Mouse (Mus musculus): ENCODE results near the gene Krtap13-1. TPM values are rescaled to one million over a fixed set of nuclear protein-coding genes. Genes with fewer than 3 reads are reported as not detected.

The Krtap13-1 gene
- polyA plus RNA-seq (2016; fragmentation: Nextera tagmentation; extraction: Ambion mirVana) = not detected in 2 replicates

DNA sequence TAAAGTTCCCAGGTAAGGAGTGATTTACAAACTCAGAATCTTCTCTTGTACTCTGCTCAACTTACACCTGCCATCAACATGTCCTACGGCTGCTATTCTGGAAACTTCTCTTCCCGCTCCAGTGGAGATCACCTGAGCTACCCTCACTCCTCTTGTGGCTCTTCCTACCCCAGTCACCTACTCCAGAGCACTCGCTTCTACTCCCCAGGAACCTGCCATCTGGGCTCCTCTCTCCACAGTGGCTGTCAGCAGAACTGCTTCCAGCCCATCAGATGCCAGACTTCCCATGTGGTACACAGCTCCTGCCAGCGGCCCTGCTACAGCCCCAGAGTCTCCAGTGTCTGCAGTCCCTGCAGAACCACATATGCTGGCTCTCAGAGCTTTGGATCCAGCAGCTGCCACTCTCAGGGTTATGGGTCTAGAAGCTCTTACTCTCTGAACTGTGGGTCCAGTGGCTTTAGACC is at the start of gene Krtap13-1:
Krtap13-1 (plus strand) TSS at position 51 of the 464 bp plus-strand sequence.
- H3K4me3 ChIP-seq = no peak within 1 kb of the TSS
- no peaks in the 10 kb centered on the region for H3K36me3 ChIP-seq (replicated peaks)
- H3K27ac ChIP-seq = no peak within 1 kb of the TSS
- no peak for DNase-seq (ENCODE audit: extremely low spot score, low spot score)
- H3K9me3 ChIP-seq = no peaks in the 10 kb centered on the region
- H3K4me1 ChIP-seq = no peaks in the 10 kb centered on the region
- no peaks in the 10 kb centered on the region for H3K27me3 ChIP-seq (ENCODE audit: poor library complexity, severe bottlenecking)
- WGBS = 88% methylated on average over 4 of the region's 4 CpGs

DNA sequence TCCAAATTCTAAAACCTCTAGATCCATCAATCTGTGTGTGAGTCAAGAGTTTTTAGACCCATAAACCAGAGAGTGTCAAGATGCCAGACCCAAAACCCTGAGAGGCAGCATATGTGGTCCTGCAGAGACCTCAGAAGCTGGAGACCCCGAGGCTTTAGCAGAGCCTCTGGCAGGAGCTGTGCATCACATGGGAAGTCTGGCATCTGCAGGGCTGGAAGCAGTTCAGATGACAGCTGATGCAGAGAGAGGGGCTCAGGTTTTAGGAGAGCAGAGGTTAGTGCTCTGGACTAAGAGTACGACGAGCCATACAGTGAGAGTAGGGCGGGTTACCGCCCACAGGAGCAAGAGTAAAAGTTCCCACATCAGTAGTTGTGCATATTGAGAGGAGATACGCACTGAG is 49.6 kb upstream of the Krtap13-1 start:
- peaks cover 3% of the 10 kb centered on the region; the same call in 1 of the 2 replicates for H3K4me1 ChIP-seq
- WGBS = 90% methylated on average over 6 of the region's 6 CpGs

DNA sequence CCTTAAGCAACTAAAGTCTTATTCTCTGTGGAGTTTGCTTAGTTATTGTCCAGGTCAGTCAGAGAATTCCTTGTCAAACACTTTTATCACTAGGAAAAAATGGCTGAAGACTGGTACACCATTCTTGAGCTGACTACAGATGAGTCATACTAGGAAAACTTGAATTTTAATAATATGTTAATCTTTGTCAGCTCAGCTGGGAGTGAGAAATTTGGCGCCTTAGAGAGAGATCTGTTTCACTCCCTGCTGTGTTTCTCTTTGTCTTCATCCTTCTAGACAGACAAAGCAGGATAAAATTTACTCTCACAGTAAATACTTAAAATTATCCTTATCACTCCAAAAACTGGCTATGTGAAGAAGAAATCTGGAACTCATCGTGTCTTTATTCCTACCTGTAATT is 47.4 kb upstream of the Krtap13-1 start:
- no peak overlapping the region for H3K4me3 ChIP-seq
- no peak for DNase-seq (ENCODE audit: extremely low spot score, low spot score)
- no peaks in the 10 kb centered on the region for H3K36me3 ChIP-seq (replicated peaks)
- WGBS = 50% methylated on average over 2 of the region's 2 CpGs
- H3K27ac ChIP-seq = no peak overlapping the region
- H3K27me3 ChIP-seq (ENCODE audit: poor library complexity, severe bottlenecking) = no peaks in the 10 kb centered on the region
- H3K4me1 ChIP-seq = peaks cover 3% of the 10 kb centered on the region; the same call in 1 of the 2 replicates
- no peaks in the 10 kb centered on the region for H3K9me3 ChIP-seq

More for the DNA sequence above, 49.6 kb upstream of the Krtap13-1 start:
- Histone ChIP-seq H3K27ac (no peak overlapping the region), H3K4me3 (no peak overlapping the region), H3K27me3 (ENCODE audit: poor library complexity, severe bottlenecking) (no peaks in the 10 kb centered on the region), H3K9me3 (no peaks in the 10 kb centered on the region), H3K36me3 (replicated peaks) (no peaks in the 10 kb centered on the region)
- no peak for DNase-seq (ENCODE audit: extremely low spot score, low spot score)

DNA sequence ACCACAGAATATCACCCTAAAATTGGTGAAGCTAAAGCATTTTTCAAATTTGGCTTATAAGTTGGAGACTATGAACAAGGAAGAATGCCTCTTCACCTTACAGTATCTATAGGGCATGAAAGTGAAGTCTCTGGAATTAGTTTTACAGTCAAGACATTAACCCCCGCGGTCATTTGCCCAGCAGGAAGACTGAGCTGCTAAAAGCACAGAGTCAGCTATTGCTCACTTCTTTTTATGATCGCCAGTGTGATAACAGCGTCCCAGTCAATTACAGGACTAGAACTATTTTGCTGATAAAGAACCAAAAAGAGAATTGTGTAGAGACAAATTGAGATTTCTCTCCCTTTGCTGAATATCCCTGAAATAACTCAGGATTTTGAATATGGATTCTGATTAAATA is 32.4 kb upstream of the Krtap13-1 start:
- Histone ChIP-seq H3K27ac (no peak overlapping the region), H3K27me3 (ENCODE audit: poor library complexity, severe bottlenecking) (no peaks in the 10 kb centered on the region), H3K9me3 (no peaks in the 10 kb centered on the region), H3K36me3 (replicated peaks) (no peaks in the 10 kb centered on the region), H3K4me3 (no peak overlapping the region), H3K4me1 (no peaks in the 10 kb centered on the region)
- 88% methylated on average over 4 of the region's 4 CpGs for WGBS
- no peak for DNase-seq (ENCODE audit: extremely low spot score, low spot score)

DNA sequence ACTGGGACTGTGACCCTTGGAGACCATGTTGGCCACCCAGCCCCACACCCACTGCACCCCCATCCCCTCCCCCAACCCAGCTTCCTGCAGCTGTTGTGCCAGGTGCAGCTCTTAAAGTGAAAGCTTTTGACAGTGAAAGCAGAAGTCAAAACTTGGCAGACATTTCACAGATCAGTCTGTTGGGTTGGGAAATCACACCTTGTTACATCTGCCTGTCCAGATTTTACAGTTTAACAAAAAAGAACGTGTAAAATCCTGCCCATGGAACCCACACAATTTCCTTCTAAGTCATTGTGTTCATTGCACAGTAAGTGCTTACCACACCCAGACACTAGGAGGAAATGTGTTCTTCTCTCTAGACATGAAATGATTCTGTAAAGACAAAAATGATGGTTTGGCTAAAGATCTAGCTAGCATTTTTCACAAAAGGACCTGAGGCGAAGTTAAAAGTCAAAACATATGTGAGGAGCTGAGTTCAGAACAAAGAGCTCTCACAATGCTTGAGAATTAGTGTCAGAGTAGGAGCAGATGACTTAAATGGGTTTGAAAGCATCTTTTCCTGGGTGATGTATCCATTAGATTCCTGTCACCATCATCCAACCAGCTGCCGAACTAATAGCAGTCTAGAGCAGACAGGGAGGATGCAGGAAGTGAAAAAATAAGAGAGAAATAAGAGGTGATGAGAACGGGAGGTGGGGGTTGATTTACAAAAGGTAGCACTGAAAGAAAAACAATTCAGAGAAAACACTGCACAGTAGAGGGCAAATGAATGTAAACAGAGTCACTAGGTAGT is 27.4 kb upstream of the Krtap13-1 start:
- no peak overlapping the region for H3K27ac ChIP-seq
- DNase-seq (ENCODE audit: extremely low spot score, low spot score) = no peak

DNA sequence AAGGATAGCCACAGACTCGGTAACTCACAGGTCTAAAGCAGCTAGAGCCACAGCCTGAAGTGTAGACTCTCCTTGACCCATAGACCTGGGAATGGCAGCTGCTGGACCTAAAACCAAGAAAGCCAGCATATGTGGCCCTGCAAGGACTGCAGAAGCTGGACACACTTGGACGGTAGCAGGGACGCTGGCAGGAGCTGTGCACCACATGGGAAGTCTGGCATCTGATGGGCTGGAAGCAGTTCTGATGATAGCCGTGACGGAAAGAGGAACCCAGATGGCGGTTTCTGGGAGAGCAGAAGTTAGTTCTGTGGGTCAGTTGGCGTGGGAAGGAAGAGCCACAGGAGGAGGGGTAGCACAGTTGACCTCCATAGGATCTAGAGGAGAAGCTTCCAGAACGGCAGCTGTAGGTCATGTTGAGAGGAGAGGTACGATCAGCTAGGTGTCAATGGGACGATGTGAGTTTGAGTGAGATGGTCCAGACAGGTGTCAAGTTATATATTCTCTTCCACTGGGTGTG is 21.1 kb upstream of the Krtap13-1 start, which contains the start of gene 2310061N02Rik:
2310061N02Rik (minus strand) TSS at position 467 of the 517 bp plus-strand sequence.
- Histone ChIP-seq H3K4me1 (no peaks in the 10 kb centered on the region), H3K27me3 (ENCODE audit: poor library complexity, severe bottlenecking) (no peaks in the 10 kb centered on the region), H3K27ac (no peak within 1 kb of the TSS), H3K9me3 (no peaks in the 10 kb centered on the region), H3K36me3 (replicated peaks) (no peaks in the 10 kb centered on the region), H3K4me3 (no peak within 1 kb of the TSS)
- no peak for DNase-seq (ENCODE audit: extremely low spot score, low spot score)
- WGBS = 93% methylated on average over 10 of the region's 10 CpGs

More for the DNA sequence above, 27.4 kb upstream of the Krtap13-1 start:
- H3K27me3 ChIP-seq (ENCODE audit: poor library complexity, severe bottlenecking) = no peaks in the 10 kb centered on the region
- no peaks in the 10 kb centered on the region for H3K4me1 ChIP-seq
- no peaks in the 10 kb centered on the region for H3K36me3 ChIP-seq (replicated peaks)
- no peaks in the 10 kb centered on the region for H3K9me3 ChIP-seq
- no peak overlapping the region for H3K4me3 ChIP-seq
- WGBS = 60% methylated on average over 4 of the region's 4 CpGs

DNA sequence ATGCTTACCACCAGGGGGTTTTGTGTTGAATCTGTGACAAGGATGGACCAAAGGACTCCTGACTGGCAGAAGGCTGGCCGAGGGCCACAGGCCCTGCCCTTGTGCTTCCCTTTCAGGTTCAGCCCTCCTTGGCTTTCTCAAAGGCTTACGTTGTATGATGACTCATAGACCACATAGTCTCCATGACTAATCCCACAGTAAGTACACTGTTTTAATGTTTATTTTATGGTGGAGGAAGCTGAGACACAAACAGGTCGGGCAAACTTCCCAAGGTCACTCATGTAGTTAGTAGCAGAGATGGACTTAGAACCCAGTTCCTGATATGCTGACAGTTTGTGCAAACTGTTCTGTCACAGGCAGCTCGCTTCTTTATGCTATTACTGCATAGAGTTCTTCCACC is 17.9 kb upstream of the Krtap13-1 start:
- 80% methylated on average over 4 of the region's 4 CpGs for WGBS
- Histone ChIP-seq H3K36me3 (replicated peaks) (no peaks in the 10 kb centered on the region), H3K9me3 (no peaks in the 10 kb centered on the region), H3K4me3 (no peak overlapping the region), H3K27ac (no peak overlapping the region), H3K4me1 (no peaks in the 10 kb centered on the region), H3K27me3 (ENCODE audit: poor library complexity, severe bottlenecking) (no peaks in the 10 kb centered on the region)
- no peak for DNase-seq (ENCODE audit: extremely low spot score, low spot score)

DNA sequence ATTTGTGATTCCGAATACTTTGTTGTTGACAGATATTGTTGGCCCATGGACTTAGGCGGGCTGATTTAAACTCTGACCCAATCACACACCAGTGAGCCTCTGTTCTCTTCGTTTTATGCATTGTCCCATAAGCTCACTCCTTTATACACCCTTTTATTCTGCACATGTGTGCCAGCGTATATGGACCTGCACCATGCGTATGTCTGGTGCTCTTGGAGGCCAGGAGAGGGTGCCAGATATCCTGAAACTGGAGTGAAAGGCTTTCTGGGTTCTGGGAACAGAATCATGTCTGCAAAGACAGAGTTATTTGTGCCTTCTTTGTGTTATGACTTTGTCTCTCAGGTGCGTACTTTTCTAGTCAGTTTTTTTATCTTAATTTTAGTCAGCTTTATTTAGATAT is 17.4 kb upstream of the Krtap13-1 start:
- WGBS = 86% methylated on average over 6 of the region's 6 CpGs
- Histone ChIP-seq H3K27ac (no peak overlapping the region), H3K4me1 (no peaks in the 10 kb centered on the region), H3K27me3 (ENCODE audit: poor library complexity, severe bottlenecking) (no peaks in the 10 kb centered on the region), H3K9me3 (no peaks in the 10 kb centered on the region), H3K4me3 (no peak overlapping the region), H3K36me3 (replicated peaks) (no peaks in the 10 kb centered on the region)
- no peak for DNase-seq (ENCODE audit: extremely low spot score, low spot score)

DNA sequence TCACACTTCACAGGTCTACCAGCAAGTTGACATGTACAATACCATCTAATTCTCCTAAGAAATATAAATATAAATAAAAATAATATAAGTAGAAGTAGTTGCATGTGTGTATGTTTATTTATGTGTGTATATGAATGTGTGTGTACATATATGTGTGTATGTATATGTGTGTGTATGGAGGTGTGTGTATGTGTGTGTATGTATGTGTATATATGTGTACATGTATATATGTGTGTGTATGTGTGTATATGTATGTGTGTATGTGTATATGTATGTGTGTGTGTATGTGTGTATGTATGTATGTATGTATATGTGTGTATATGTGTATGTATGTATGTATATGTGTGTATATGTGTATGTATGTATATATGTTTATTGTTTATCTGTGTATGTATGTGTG is 12.1 kb upstream of the Krtap13-1 start:
- Histone ChIP-seq H3K9me3 (no peaks in the 10 kb centered on the region), H3K27me3 (ENCODE audit: poor library complexity, severe bottlenecking) (no peaks in the 10 kb centered on the region), H3K36me3 (replicated peaks) (no peaks in the 10 kb centered on the region), H3K27ac (no peak overlapping the region), H3K4me3 (no peak overlapping the region), H3K4me1 (no peaks in the 10 kb centered on the region)
- no peak for DNase-seq (ENCODE audit: extremely low spot score, low spot score)

DNA sequence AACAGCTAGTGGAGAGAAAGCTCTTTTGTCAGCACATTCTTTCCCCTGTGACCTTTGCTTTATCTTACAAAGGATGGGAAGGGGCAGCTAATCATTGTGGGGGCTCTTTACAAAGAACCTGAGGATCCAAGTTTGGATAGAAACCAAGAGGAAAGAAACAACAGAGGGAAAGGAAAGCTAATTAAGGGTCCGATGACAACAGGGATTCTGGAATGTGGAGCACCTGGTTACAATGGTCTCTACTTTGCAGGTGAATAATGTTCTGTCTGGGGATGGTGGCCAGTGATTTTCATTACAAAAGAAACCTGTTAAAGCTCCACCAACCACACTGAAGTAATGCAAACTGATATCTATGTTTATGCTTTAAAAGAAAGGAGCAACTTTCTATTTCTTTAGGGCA is 8.6 kb upstream of the Krtap13-1 start:
- WGBS = 12% methylated on average over 1 of the region's 1 CpGs
- H3K9me3 ChIP-seq = no peaks in the 10 kb centered on the region
- H3K36me3 ChIP-seq (replicated peaks) = no peaks in the 10 kb centered on the region
- H3K4me3 ChIP-seq = no peak overlapping the region
- DNase-seq (ENCODE audit: extremely low spot score, low spot score) = no peak
- no peaks in the 10 kb centered on the region for H3K27me3 ChIP-seq (ENCODE audit: poor library complexity, severe bottlenecking)
- no peaks in the 10 kb centered on the region for H3K4me1 ChIP-seq
- no peak overlapping the region for H3K27ac ChIP-seq

DNA sequence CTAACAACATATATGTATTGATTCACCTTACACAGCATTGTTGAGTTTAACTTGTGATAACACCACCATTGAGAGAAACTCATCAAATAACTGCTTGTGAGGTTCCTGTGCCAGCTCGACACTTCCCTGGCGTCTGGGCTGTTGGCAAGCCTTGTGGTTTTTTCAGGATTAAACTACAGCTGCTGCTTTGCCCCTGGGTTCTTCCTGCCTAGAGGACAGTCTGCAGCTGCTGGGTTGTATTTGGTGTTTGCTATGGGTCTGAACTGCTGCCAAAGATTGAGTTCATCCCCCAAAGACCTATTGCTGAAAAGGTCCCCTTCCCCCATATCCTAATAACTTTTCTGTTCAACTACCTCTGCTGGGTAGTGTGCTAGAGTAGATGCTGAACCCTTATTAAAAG is 6.7 kb downstream of the Krtap13-1 start:
- Histone ChIP-seq H3K4me3 (no peak overlapping the region), H3K36me3 (replicated peaks) (no peaks in the 10 kb centered on the region), H3K4me1 (no peaks in the 10 kb centered on the region), H3K27me3 (ENCODE audit: poor library complexity, severe bottlenecking) (no peaks in the 10 kb centered on the region), H3K9me3 (no peaks in the 10 kb centered on the region), H3K27ac (no peak overlapping the region)
- WGBS = 88% methylated on average over 2 of the region's 2 CpGs
- DNase-seq (ENCODE audit: extremely low spot score, low spot score) = no peak

DNA sequence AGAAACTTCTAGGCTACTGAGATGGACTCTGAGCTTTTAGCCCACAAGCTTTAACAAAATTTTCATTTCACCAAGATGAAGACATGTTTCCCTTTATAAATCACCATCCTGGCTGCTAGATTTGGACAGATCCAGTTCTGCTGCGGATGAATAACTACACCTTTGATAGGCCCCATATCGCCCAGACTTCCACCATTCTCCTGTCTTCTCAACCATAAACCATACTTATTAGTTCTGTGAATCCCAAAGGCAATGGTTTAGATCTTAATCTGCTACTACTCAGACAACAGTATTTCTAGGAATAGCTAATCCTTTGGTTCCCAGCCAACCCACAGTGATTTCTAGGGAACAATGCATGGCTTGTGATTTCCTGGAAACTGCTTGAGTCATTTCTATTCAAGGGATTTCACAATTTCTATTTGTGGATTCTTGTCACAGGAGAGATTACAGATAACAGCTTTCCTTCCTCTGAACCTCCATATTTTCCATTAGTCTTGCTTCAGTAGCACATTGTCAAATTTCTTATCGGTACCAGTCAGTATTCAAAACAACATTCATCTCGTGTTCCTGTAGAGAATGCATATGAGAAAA is 16.2 kb downstream of the Krtap13-1 start:
- 89% methylated on average over 4 of the region's 4 CpGs for WGBS
- H3K27me3 ChIP-seq (ENCODE audit: poor library complexity, severe bottlenecking) = no peaks in the 10 kb centered on the region
- no peak overlapping the region for H3K27ac ChIP-seq
- H3K36me3 ChIP-seq (replicated peaks) = no peaks in the 10 kb centered on the region
- no peaks in the 10 kb centered on the region for H3K9me3 ChIP-seq
- no peaks in the 10 kb centered on the region for H3K4me1 ChIP-seq
- no peak for DNase-seq (ENCODE audit: extremely low spot score, low spot score)
- H3K4me3 ChIP-seq = no peak overlapping the region

DNA sequence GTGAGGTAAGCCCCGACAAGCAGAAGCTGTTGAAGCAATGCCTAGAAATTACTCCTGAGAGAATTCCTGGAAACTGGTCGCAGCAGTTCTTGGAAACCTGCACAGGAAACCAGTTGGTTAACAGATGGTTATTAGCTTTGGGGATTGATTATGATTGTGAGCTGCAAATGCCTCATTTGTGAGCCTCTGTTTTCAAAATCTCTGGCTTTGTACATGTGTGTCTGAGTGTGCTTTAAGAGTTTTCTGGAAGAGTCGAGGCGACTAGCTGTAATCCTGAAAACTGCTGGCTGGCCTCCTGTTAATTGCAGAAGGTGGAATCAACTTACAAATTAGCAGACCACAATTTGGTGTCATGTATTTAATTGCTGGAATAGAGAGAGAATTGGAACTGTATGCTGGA is 19.3 kb downstream of the Krtap13-1 start:
- 79% methylated on average over 4 of the region's 4 CpGs for WGBS

More for the DNA sequence above, 19.3 kb downstream of the Krtap13-1 start:
- Histone ChIP-seq H3K4me3 (no peak overlapping the region), H3K4me1 (no peaks in the 10 kb centered on the region), H3K36me3 (replicated peaks) (no peaks in the 10 kb centered on the region), H3K27ac (no peak overlapping the region), H3K9me3 (no peaks in the 10 kb centered on the region), H3K27me3 (ENCODE audit: poor library complexity, severe bottlenecking) (no peaks in the 10 kb centered on the region)
- no peak for DNase-seq (ENCODE audit: extremely low spot score, low spot score)

All from forebrain, embryonic 10.5 days (tissue).